In genomic region chr17:31623101-31623500, GRCm38 (mm10) we compare ENCODE assay signal across 40 mouse cellular contexts. TPM values are rescaled to one million over a fixed set of nuclear protein-coding genes. Genes with fewer than 3 reads are reported as not detected.
"Had no signal": no experiment of that assay in that cellular context is flagged by ENCODE, and none has a peak within 500 bp of the region (broad histone marks: within the 10 kb centered on the region; RNA-seq: fewer than 3 reads in every experiment).

No protein-coding gene starts in this region.

- ATAC-seq: hindbrain, embryonic 16.5 days; hindbrain, postnatal 0 days; inflammation-experienced regulatory T-cells, adult 6 months; intestine, embryonic 15.5 days; intestine, embryonic 16.5 days; intestine, postnatal 0 days had no signal

- H3K4me2 ChIP-seq: heart, embryonic 11.5 days; heart, embryonic 12.5 days; heart, embryonic 13.5 days; heart, embryonic 15.5 days; hindbrain, embryonic 12.5 days; hindbrain, embryonic 13.5 days; hindbrain, embryonic 14.5 days; hindbrain, embryonic 15.5 days; intestine, embryonic 15.5 days; kidney, embryonic 15.5 days had no signal

- H3K27ac ChIP-seq: heart, embryonic 13.5 days; heart, embryonic 15.5 days; hindbrain, embryonic 10.5 days; hindbrain, embryonic 12.5 days; hindbrain, embryonic 13.5 days; hindbrain, embryonic 14.5 days; hindbrain, embryonic 15.5 days; hindbrain, postnatal 0 days; intestine, embryonic 15.5 days; kidney, embryonic 15.5 days; kidney, postnatal 0 days; layer of hippocampus, adult 2 months; left cerebral cortex, adult 2 months had no signal

- DNase-seq: heart, postnatal 10 days; heart, postnatal 14 days; heart, postnatal 36 days; heart, postnatal 4 days; kidney, adult 11 months; kidney, adult 18-20 months; kidney, adult 2 months; kidney, adult 8-10 months; kidney, adult 9 months; kidney, postnatal 10 days; kidney, postnatal 14 days; kidney, postnatal 25 days; kidney, postnatal 36 days; kidney, postnatal 4 days; layer of hippocampus, adult 9-11 months; layer of hippocampus, postnatal 36 days had no signal

- H3K27me3 ChIP-seq: heart, embryonic 13.5 days; hindbrain, embryonic 12.5 days; hindbrain, embryonic 13.5 days; hindbrain, embryonic 15.5 days; intestine, embryonic 15.5 days; kidney, embryonic 15.5 days had no signal

- H3K4me1 ChIP-seq: heart, embryonic 12.5 days; heart, embryonic 13.5 days; heart, embryonic 15.5 days; hindbrain, embryonic 10.5 days; hindbrain, embryonic 12.5 days; hindbrain, embryonic 13.5 days; hindbrain, embryonic 15.5 days; intestine, embryonic 15.5 days; kidney, embryonic 15.5 days had no signal

- H3K36me3 ChIP-seq: heart, embryonic 12.5 days; heart, embryonic 13.5 days; heart, embryonic 15.5 days; hindbrain, embryonic 10.5 days; hindbrain, embryonic 12.5 days; hindbrain, embryonic 13.5 days; hindbrain, embryonic 15.5 days; intestine, embryonic 15.5 days; kidney, embryonic 15.5 days had no signal

- H3K9me3 ChIP-seq: heart, embryonic 12.5 days; heart, embryonic 15.5 days; hindbrain, embryonic 12.5 days; hindbrain, embryonic 15.5 days; intestine, embryonic 15.5 days; kidney, embryonic 15.5 days had no signal

- H3K4me3 ChIP-seq: heart, embryonic 12.5 days; heart, embryonic 13.5 days; heart, embryonic 15.5 days; hindbrain, embryonic 10.5 days; hindbrain, embryonic 12.5 days; hindbrain, embryonic 13.5 days; hindbrain, embryonic 15.5 days; intestine, embryonic 15.5 days; kidney, embryonic 15.5 days; layer of hippocampus, adult 2 months; left cerebral cortex, adult 2 months had no signal

- H3K9ac ChIP-seq: heart, embryonic 12.5 days; heart, embryonic 13.5 days; heart, embryonic 15.5 days; hindbrain, embryonic 12.5 days; hindbrain, embryonic 13.5 days; hindbrain, embryonic 14.5 days; hindbrain, embryonic 15.5 days; intestine, embryonic 15.5 days; kidney, embryonic 15.5 days had no signal

RNA-seq across cellular contexts. Expression of gene Cryaa, which starts 54.5 kb away (rescaled TPM):
- polyA plus RNA-seq: heart, embryonic 11.5 days; heart, embryonic 12.5 days; heart, embryonic 13.5 days; heart, embryonic 14.5 days; heart, embryonic 15.5 days; heart, postnatal 0 days; hindbrain, embryonic 10.5 days; hindbrain, embryonic 11.5 days; hindbrain, embryonic 12.5 days; hindbrain, embryonic 13.5 days; inflammation-experienced regulatory T-cells, adult 6 months; kidney, embryonic 14.5 days; kidney, embryonic 16.5 days had no signal
